Mouse (Mus musculus) kidney, postnatal 0 days (tissue): Measurements from ENCODE around the gene Hdac4. TPM values are rescaled to one million over a fixed set of nuclear protein-coding genes. Genes with fewer than 3 reads are reported as not detected.

ENCODE experiments used
- ATAC-seq: fragments of 200-750 bp; cut with Nextera tagmentation; replicated peaks from 2 replicates; pipeline ENCODE4 v1.8.0; 2017; ENCODE audit warnings: low read depth, moderate number of reproducible peaks, moderate TSS enrichment, moderate library complexity; ENCODE audit not compliant: low FRiP score
- DNase-seq: peaks from one replicate; pipeline ENCODE4 v3.0.0-alpha.2; 2016; ENCODE audit warnings: low spot score
- H3K27ac ChIP-seq: fragments of 300-500 bp; sonication (generic); 2 replicates; pipeline ENCODE4 v1.5.1; 2014; ENCODE audit warnings: mild to moderate bottlenecking
- H3K27me3 ChIP-seq: fragments of 300-500 bp; sonication (generic); 2 replicates; pipeline ENCODE4 v1.6.1; 2014; ENCODE audit warnings: low read length, mixed read lengths; ENCODE audit not compliant: insufficient read depth
- H3K36me3 ChIP-seq: fragments of 300-500 bp; sonication (generic); 2 replicates; pipeline ENCODE4 v1.6.1; 2014; ENCODE audit warnings: low read length, mixed read lengths; ENCODE audit not compliant: insufficient read depth
- H3K4me1 ChIP-seq: fragments of 300-500 bp; sonication (generic); replicated peaks from 2 replicates; pipeline ENCODE4 v1.6.1; 2014; ENCODE audit warnings: antibody characterized with exemption, low read length, mixed read lengths; ENCODE audit not compliant: insufficient read depth
- H3K4me2 ChIP-seq: fragments of 300-500 bp; sonication (generic); 2 replicates; pipeline ENCODE4 v1.6.1; 2014; ENCODE audit warnings: mild to moderate bottlenecking, low read length, moderate library complexity, mixed read lengths
- H3K4me3 ChIP-seq: fragments of 300-500 bp; sonication (generic); replicated peaks from 2 replicates; pipeline ENCODE4 v1.5.1; 2014; ENCODE audit warnings: low read depth, low read length
- H3K9ac ChIP-seq: fragments of 300-500 bp; sonication (generic); 2 replicates; pipeline ENCODE4 v1.6.1; 2014; ENCODE audit warnings: low read depth, low read length
- H3K9me3 ChIP-seq: fragments of 300-500 bp; sonication (generic); replicated peaks from 2 replicates; pipeline ENCODE4 v1.6.1; 2016; ENCODE audit warnings: low read length, inconsistent platforms, mixed read lengths
- CTCF ChIP-seq: IDR thresholded peaks from 2 replicates; pipeline ENCODE4 v1.5.1; 2016; ENCODE audit warnings: antibody characterized with exemption, low read depth, mild to moderate bottlenecking, moderate library complexity
- WGBS: fragments of 180-500 bp; shearing (Covaris S2); extraction: QIAGEN DNeasy Blood & Tissue Kit; methylation state at CpG from one replicate; pipeline ENCODE4 v1.1.7; 2014; 5-methylcytosine and 5-hydroxymethylcytosine counted together
- polyA plus RNA-seq: library from polyadenylated mRNA; unstranded; fragments of >200 nt; fragmentation: Nextera tagmentation; extraction: Ambion mirVana; gene quantifications from 2 replicates; pipeline ENCODE4 v1.2.1, GENCODE M21; 2015

Hdac4 gene
- polyA plus RNA-seq, 1 experiment from 2014 or later: 13.9 TPM

DNA sequence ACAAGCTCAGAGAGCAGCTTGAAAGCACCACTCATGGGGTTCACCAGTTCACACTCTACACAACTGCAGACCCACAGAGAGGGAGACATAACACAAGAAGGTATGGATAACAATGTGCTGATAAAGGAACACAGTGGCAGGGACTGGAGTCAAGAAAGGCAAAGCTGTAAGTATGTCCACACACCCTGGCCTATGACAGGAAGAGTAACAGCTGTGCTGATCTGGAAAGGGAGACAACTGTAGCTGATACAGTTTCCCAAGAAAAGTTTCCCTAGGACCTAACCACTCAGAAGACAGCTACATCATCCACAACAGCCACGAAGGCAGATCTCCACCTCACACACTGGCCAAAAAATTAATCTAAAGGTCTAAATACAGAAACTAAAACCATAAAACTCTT, 68.1 kb downstream of the Hdac4 start:
- Histone ChIP-seq H3K36me3 (no peaks in the 10 kb centered on the region), H3K9ac (no peak overlapping the region), H3K27me3 (no peaks in the 10 kb centered on the region), H3K4me3 (no peak overlapping the region), H3K9me3 (no peaks in the 10 kb centered on the region), H3K4me2 (no peak overlapping the region), H3K27ac (no peak overlapping the region), H3K4me1 (peaks cover 16% of the 10 kb centered on the region; the same call in 1 of the 2 replicates)
- no peak for ATAC-seq
- WGBS: 61% methylated on average over 1 of the region's 1 CpGs
- no peak for DNase-seq
- TF ChIP-seq CTCF: no peak

GRCm38 (mm10) chr1:92124497-92125201, 70.8 kb downstream of the Hdac4 start:
- no peak for TF ChIP-seq CTCF
- Histone ChIP-seq H3K27ac (no peak overlapping the region), H3K36me3 (no peaks in the 10 kb centered on the region), H3K27me3 (no peaks in the 10 kb centered on the region), H3K4me1 (peaks cover 4% of the 10 kb centered on the region; the same call in 1 of the 2 replicates), H3K9me3 (no peaks in the 10 kb centered on the region), H3K9ac (no peak overlapping the region), H3K4me3 (no peak overlapping the region), H3K4me2 (no peak overlapping the region)
- 67% methylated on average over 3 of the region's 3 CpGs for WGBS
- ATAC-seq (no peak), DNase-seq (no peak)

- Histone ChIP-seq H3K9me3 (no peaks in the 10 kb centered on the region), H3K36me3 (no peaks in the 10 kb centered on the region), H3K4me1 (no peaks in the 10 kb centered on the region; the same call in 1 of the 2 replicates), H3K27me3 (no peaks in the 10 kb centered on the region), H3K4me3 (no peak overlapping the region), H3K27ac (no peak overlapping the region), H3K4me2 (no peak overlapping the region), H3K9ac (no peak overlapping the region)
- ATAC-seq: no peak
- TF ChIP-seq CTCF: no peak
- WGBS: 43% methylated on average over 5 of the region's 5 CpGs
- DNase-seq: no peak
Observed at GRCm38 (mm10) chr1:92119303-92119702, 76.2 kb downstream of the Hdac4 start.

DNA sequence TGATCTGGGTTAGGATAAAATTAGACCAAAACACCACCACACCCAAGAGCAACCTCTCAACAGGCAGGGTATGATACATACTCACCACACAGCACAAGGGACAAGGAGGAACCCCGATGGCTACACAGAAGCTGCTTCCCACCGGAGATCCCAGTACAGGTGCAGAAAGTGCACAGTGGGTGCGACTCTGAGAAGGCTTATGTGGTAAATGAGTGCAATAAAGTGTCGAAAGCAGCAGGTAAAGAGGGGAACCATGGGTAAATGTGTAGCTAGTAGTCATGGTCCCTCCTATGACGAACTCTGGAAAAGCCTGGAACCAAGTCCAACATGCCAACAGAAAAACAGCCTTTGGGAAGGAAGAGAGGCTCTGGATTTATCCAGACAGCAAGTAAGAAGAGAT, 77.9 kb downstream of the Hdac4 start:
- H3K9me3 ChIP-seq: no peaks in the 10 kb centered on the region
- no peak overlapping the region for H3K9ac ChIP-seq
- WGBS: 91% methylated on average over 5 of the region's 5 CpGs
- no peaks in the 10 kb centered on the region for H3K27me3 ChIP-seq
- H3K4me3 ChIP-seq: no peak overlapping the region
- TF ChIP-seq CTCF: no peak
- no peaks in the 10 kb centered on the region for H3K4me1 ChIP-seq
- no peak overlapping the region for H3K27ac ChIP-seq
- DNase-seq (no peak), ATAC-seq (no peak)
- no peak overlapping the region for H3K4me2 ChIP-seq
- H3K36me3 ChIP-seq: no peaks in the 10 kb centered on the region

DNA sequence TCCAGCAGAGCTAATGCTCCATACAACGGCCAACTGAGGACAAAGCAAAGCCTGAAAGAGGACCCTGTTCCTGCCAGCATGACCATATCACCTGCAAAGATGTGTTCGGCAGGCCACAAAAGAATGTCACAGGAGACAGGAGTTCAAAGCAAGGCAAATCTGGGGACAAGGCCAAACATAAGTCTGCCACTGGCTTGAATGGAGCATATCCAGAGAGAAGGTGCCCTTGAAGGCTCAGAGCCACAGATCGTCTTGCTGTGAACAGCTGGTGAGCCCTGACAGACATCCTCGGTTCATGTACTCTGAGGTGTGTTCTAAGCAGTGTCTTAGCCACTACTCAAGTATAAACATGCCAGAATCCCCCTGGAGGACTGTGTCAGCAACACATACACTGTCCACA, 79.3 kb downstream of the Hdac4 start:
- WGBS: 79% methylated on average over 4 of the region's 4 CpGs
- Histone ChIP-seq H3K27me3 (no peaks in the 10 kb centered on the region), H3K4me1 (no peaks in the 10 kb centered on the region), H3K36me3 (no peaks in the 10 kb centered on the region), H3K4me3 (no peak overlapping the region), H3K4me2 (no peak overlapping the region), H3K27ac (no peak overlapping the region), H3K9me3 (no peaks in the 10 kb centered on the region), H3K9ac (no peak overlapping the region)
- no peak for ATAC-seq
- DNase-seq: no peak
- TF ChIP-seq CTCF: no peak

DNA sequence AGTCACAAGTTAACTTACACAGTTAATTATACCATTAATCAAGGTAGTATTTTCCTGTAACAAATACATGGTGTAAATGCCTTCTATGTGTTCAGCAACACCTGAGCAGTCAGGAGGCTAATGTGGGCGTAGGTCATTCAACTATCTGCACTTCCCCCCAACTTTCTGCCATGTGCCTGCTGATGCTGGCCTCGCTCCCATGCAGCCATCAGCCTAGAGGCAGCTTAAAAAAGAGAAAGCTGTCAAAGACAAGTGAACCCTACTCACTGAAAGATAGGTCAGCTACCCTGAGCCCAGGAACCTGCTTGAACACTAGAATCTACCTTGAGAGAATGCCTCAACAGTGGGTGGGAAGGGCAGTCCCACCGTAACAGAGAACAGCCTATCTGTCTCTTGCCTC, 81.4 kb downstream of the Hdac4 start:
- Histone ChIP-seq H3K27ac (no peak overlapping the region), H3K4me3 (no peak overlapping the region), H3K36me3 (no peaks in the 10 kb centered on the region), H3K9ac (no peak overlapping the region), H3K9me3 (no peaks in the 10 kb centered on the region), H3K27me3 (no peaks in the 10 kb centered on the region), H3K4me2 (no peak overlapping the region), H3K4me1 (no peaks in the 10 kb centered on the region)
- DNase-seq (no peak), ATAC-seq (no peak)
- no peak for TF ChIP-seq CTCF
- 85% methylated on average over 3 of the region's 3 CpGs for WGBS
